Mouse (Mus musculus): Measurements from ENCODE around the gene Gorasp1.

Gorasp1 gene

GRCm38 (mm10) chr9:119937005-119937773 is at the start of gene Gorasp1, which contains the start of gene Ttc21a:
Gorasp1 (minus strand) TSS chr9:119937565.
Ttc21a (plus strand) TSS chr9:119937606.
- DNase-seq (ENCODE audit: low spot score in 2 of 2): peak; percentile 87 to 92

- DNase-seq (ENCODE audit: low spot score in 2 of 2): no peak
Measured at GRCm38 (mm10) chr9:119985881-119986574, 48.7 kb upstream of the Gorasp1 start.

GRCm38 (mm10) chr9:119984536-119985011 is 47.2 kb upstream of the Gorasp1 start, which contains the start of gene Csrnp1:
Csrnp1 (minus strand) TSS chr9:119984658.
- DNase-seq (ENCODE audit: low spot score in 2 of 2): no peak

GRCm38 (mm10) chr9:119983585-119984535 is 46.5 kb upstream of the Gorasp1 start:
- peak; percentile 78 to 87 for DNase-seq (ENCODE audit: low spot score in 2 of 2)

- peak; percentile 45 to 77 for DNase-seq (ENCODE audit: low spot score in 2 of 2)
Measured at GRCm38 (mm10) chr9:119982956-119983551, 45.7 kb upstream of the Gorasp1 start.

GRCm38 (mm10) chr9:119982241-119982811 is 45.0 kb upstream of the Gorasp1 start:
- peak; percentile 69 to 80 for DNase-seq (ENCODE audit: low spot score in 2 of 2)

- peak; percentile 66 to 82 for DNase-seq (ENCODE audit: low spot score in 2 of 2)
Measured at GRCm38 (mm10) chr9:119981183-119982179, 44.1 kb upstream of the Gorasp1 start.

GRCm38 (mm10) chr9:119980770-119981182 is 43.4 kb upstream of the Gorasp1 start:
- DNase-seq (ENCODE audit: low spot score in 2 of 2): no peak

- DNase-seq (ENCODE audit: low spot score in 2 of 2): no peak
Measured at GRCm38 (mm10) chr9:119979749-119980148, 42.4 kb upstream of the Gorasp1 start.

GRCm38 (mm10) chr9:119978811-119979441 is 41.6 kb upstream of the Gorasp1 start:
- DNase-seq (ENCODE audit: low spot score in 2 of 2): peak in 1 of 2 experiments; percentile 62

- peak; percentile 46 to 72 for DNase-seq (ENCODE audit: low spot score in 2 of 2)
Measured at GRCm38 (mm10) chr9:119978151-119978810, 40.9 kb upstream of the Gorasp1 start.

- DNase-seq (ENCODE audit: low spot score in 2 of 2): no peak
Measured at GRCm38 (mm10) chr9:119977557-119978060, 40.2 kb upstream of the Gorasp1 start.

GRCm38 (mm10) chr9:119976704-119977556 is 39.6 kb upstream of the Gorasp1 start:
- peak in 1 of 2 experiments; percentile 65 for DNase-seq (ENCODE audit: low spot score in 2 of 2)

GRCm38 (mm10) chr9:119975286-119975685 is 37.9 kb upstream of the Gorasp1 start:
- DNase-seq (ENCODE audit: low spot score in 2 of 2): no peak

- DNase-seq (ENCODE audit: low spot score in 2 of 2): no peak
Measured at GRCm38 (mm10) chr9:119974609-119975008, 37.2 kb upstream of the Gorasp1 start.

GRCm38 (mm10) chr9:119973869-119974520 is 36.6 kb upstream of the Gorasp1 start:
- DNase-seq (ENCODE audit: low spot score in 2 of 2): no peak

GRCm38 (mm10) chr9:119973281-119973680 is 35.9 kb upstream of the Gorasp1 start:
- no peak for DNase-seq (ENCODE audit: low spot score in 2 of 2)

All from spleen, postnatal 4 days (tissue).